Mouse (Mus musculus) hindbrain, postnatal 0 days (tissue): Measurements from ENCODE around the gene Bicc1. TPM values are rescaled to one million over a fixed set of nuclear protein-coding genes. Genes with fewer than 3 reads are reported as not detected.

Source experiments
- ATAC-seq: fragments of 200-750 bp; cut with Nextera tagmentation; 2 replicates; pipeline ENCODE4 v1.8.0; 2017; ENCODE audit warnings: mild to moderate bottlenecking, moderate TSS enrichment, moderate library complexity
- DNase-seq: peaks from one replicate; pipeline ENCODE4 v3.0.0-alpha.2; 2015; ENCODE audit warnings: low spot score
- H3K27ac ChIP-seq: fragments of 300-500 bp; sonication (generic); 2 replicates; pipeline ENCODE4 v1.5.1; 2014; ENCODE audit warnings: mild to moderate bottlenecking
- H3K27me3 ChIP-seq: fragments of 300-500 bp; sonication (generic); 2 replicates; pipeline ENCODE4 v1.6.1; 2014; ENCODE audit warnings: low read length, mixed read lengths; ENCODE audit not compliant: insufficient read depth
- H3K36me3 ChIP-seq: fragments of 300-500 bp; sonication (generic); 2 replicates; pipeline ENCODE4 v1.6.1; 2014; ENCODE audit warnings: low read length, mixed read lengths; ENCODE audit not compliant: insufficient read depth
- H3K4me1 ChIP-seq: fragments of 300-500 bp; sonication (generic); 2 replicates; pipeline ENCODE4 v1.6.1; 2014; ENCODE audit warnings: antibody characterized with exemption, low read length, mixed read lengths; ENCODE audit not compliant: insufficient read depth
- H3K4me2 ChIP-seq: fragments of 300-500 bp; sonication (generic); 2 replicates; pipeline ENCODE4 v1.6.1; 2014; ENCODE audit warnings: low read depth, mild to moderate bottlenecking, low read length, moderate library complexity, mixed read lengths
- H3K4me3 ChIP-seq: fragments of 300-500 bp; sonication (generic); 2 replicates; pipeline ENCODE4 v1.5.1; 2014; ENCODE audit warnings: low read length
- H3K9ac ChIP-seq: fragments of 300-500 bp; sonication (generic); replicated peaks from 2 replicates; pipeline ENCODE4 v1.6.1; 2014; ENCODE audit warnings: mild to moderate bottlenecking, low read length, moderate library complexity, mixed read lengths
- H3K9me3 ChIP-seq: fragments of 300-500 bp; sonication (generic); 2 replicates; pipeline ENCODE4 v1.6.1; 2016; ENCODE audit warnings: low read length, mixed read lengths
- CTCF ChIP-seq: IDR thresholded peaks from 2 replicates; pipeline ENCODE4 v1.5.1; 2016; ENCODE audit warnings: antibody characterized with exemption, control low read depth, low read depth
- WGBS: fragments of 180-500 bp; shearing (Covaris S2); extraction: QIAGEN DNeasy Blood & Tissue Kit; methylation state at CpG from one replicate; pipeline ENCODE4 v1.1.7; 2014; 5-methylcytosine and 5-hydroxymethylcytosine counted together
- polyA plus RNA-seq: library from polyadenylated mRNA; unstranded; fragments of >200 nt; fragmentation: Nextera tagmentation; extraction: Ambion mirVana; gene quantifications from 2 replicates; pipeline ENCODE4 v1.2.1, GENCODE M21; 2015
- total RNA-seq: library from RNA; depleted of rRNA; stranded (reverse); fragments of >200 nt; gene quantifications from 2 replicates; pipeline ENCODE4 v1.2.3, GENCODE M21; 2014

Gene Bicc1
- total and polyA plus RNA-seq, 2 experiments from 2014 or later: 5.1 to 6.5 TPM

GRCm38 (mm10) chr10:71009771-71010496 lies 149.6 kb downstream of the Bicc1 start:
- no peaks in the 10 kb centered on the region for H3K36me3 ChIP-seq
- 82% methylated on average over 19 of the region's 19 CpGs for WGBS
- no peak for TF ChIP-seq CTCF
- H3K4me3 ChIP-seq: no peak overlapping the region
- no peak overlapping the region for H3K9ac ChIP-seq
- H3K27me3 ChIP-seq: no peaks in the 10 kb centered on the region
- DNase-seq (no peak), ATAC-seq (no peak)
- no peak overlapping the region for H3K4me2 ChIP-seq
- H3K4me1 ChIP-seq: no peaks in the 10 kb centered on the region
- H3K9me3 ChIP-seq: no peaks in the 10 kb centered on the region
- no peak overlapping the region for H3K27ac ChIP-seq

GRCm38 (mm10) chr10:71008721-71009120 lies 150.8 kb downstream of the Bicc1 start:
- H3K9ac ChIP-seq: no peak overlapping the region
- no peaks in the 10 kb centered on the region for H3K4me1 ChIP-seq
- no peak overlapping the region for H3K27ac ChIP-seq
- no peaks in the 10 kb centered on the region for H3K9me3 ChIP-seq
- WGBS: 96% methylated on average over 11 of the region's 11 CpGs
- no peaks in the 10 kb centered on the region for H3K27me3 ChIP-seq
- H3K4me2 ChIP-seq: no peak overlapping the region
- ATAC-seq: no peak
- no peak overlapping the region for H3K4me3 ChIP-seq
- H3K36me3 ChIP-seq: no peaks in the 10 kb centered on the region
- no peak for DNase-seq
- TF ChIP-seq CTCF: no peak

DNA sequence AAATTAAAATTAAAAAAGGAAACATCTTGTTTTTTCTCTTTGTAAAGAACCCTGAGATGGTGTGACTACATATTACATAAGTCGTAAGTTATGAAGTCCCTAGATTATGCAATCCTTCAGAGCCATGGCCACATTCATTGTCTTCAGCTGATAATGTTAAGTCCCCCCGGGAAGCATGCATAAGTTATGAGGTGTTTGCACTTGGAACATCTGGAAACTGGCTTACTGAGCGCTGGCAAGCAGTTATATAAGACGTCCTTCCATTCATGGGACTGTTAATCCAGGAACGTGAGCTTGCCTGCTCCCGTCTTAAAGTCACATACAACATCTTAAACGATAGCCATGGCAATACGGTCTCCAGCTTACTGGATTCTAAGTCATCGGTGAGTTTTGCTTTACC lies 151.5 kb downstream of the Bicc1 start:
- Histone ChIP-seq H3K27me3 (no peaks in the 10 kb centered on the region), H3K9me3 (no peaks in the 10 kb centered on the region), H3K4me1 (no peaks in the 10 kb centered on the region), H3K4me3 (no peak overlapping the region), H3K4me2 (no peak overlapping the region), H3K27ac (no peak overlapping the region), H3K36me3 (no peaks in the 10 kb centered on the region), H3K9ac (no peak overlapping the region)
- WGBS: 75% methylated on average over 9 of the region's 9 CpGs
- no peak for TF ChIP-seq CTCF
- no peak for DNase-seq
- no peak for ATAC-seq

DNA sequence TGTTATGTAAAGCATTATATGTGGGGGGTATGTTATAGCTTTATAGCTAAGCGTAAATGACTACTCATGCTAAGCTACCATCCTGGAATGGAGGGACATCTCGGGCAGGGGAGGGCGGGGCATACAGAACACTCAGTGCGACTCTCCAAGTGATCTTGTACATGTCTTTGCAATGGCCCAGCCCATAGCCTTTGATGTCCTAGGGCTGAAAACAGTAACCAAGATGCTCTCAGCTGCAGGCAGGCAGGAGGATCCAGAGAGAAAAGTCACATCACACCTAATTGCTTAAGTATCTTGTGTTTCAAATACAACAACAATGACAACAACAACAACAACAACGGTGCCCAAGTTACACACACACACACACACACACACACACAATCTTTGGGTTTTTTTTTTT lies 152.0 kb downstream of the Bicc1 start:
- no peaks in the 10 kb centered on the region for H3K27me3 ChIP-seq
- no peak for ATAC-seq
- H3K4me2 ChIP-seq: no peak overlapping the region
- no peak for TF ChIP-seq CTCF
- H3K9ac ChIP-seq: no peak overlapping the region
- no peaks in the 10 kb centered on the region for H3K36me3 ChIP-seq
- no peaks in the 10 kb centered on the region for H3K4me1 ChIP-seq
- H3K4me3 ChIP-seq: no peak overlapping the region
- H3K27ac ChIP-seq: no peak overlapping the region
- WGBS: 92% methylated on average over 5 of the region's 5 CpGs
- DNase-seq: no peak
- no peaks in the 10 kb centered on the region for H3K9me3 ChIP-seq

GRCm38 (mm10) chr10:71007001-71007400 lies 152.5 kb downstream of the Bicc1 start:
- H3K4me1 ChIP-seq: no peaks in the 10 kb centered on the region
- WGBS: 88% methylated on average over 3 of the region's 3 CpGs

DNA sequence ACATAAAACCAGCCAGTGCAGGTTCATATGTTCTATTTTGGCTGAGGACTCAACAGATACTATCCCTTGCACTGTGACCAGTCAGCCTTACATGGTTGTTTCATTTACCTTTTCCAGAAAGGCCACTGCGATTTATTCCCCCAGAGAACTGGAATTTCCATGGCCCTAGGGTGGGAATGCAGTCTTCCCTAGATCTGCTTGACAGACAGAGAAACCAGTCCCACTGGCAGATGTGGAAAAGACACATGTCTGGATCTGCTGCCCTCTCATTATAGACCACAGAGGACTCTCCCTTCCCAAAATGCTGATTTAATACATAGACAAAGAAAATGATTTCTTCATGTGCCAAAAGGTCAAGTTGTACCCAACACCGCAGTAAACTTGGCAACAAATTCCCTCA lies 156.6 kb downstream of the Bicc1 start:
- Histone ChIP-seq H3K9me3 (no peaks in the 10 kb centered on the region), H3K36me3 (no peaks in the 10 kb centered on the region), H3K27me3 (no peaks in the 10 kb centered on the region), H3K4me2 (no peak overlapping the region), H3K27ac (no peak overlapping the region), H3K4me3 (no peak overlapping the region), H3K4me1 (no peaks in the 10 kb centered on the region), H3K9ac (no peak overlapping the region)
- ATAC-seq (no peak), DNase-seq (no peak)
- 92% methylated on average over 2 of the region's 2 CpGs for WGBS
- TF ChIP-seq CTCF: no peak

More at GRCm38 (mm10) chr10:71007001-71007400, 152.5 kb downstream of the Bicc1 start:
- ATAC-seq (no peak), DNase-seq (no peak)
- no peaks in the 10 kb centered on the region for H3K36me3 ChIP-seq
- H3K4me2 ChIP-seq: no peak overlapping the region
- no peak overlapping the region for H3K4me3 ChIP-seq
- H3K27ac ChIP-seq: no peak overlapping the region
- H3K9ac ChIP-seq: no peak overlapping the region
- no peak for TF ChIP-seq CTCF
- H3K9me3 ChIP-seq: no peaks in the 10 kb centered on the region
- H3K27me3 ChIP-seq: no peaks in the 10 kb centered on the region

DNA sequence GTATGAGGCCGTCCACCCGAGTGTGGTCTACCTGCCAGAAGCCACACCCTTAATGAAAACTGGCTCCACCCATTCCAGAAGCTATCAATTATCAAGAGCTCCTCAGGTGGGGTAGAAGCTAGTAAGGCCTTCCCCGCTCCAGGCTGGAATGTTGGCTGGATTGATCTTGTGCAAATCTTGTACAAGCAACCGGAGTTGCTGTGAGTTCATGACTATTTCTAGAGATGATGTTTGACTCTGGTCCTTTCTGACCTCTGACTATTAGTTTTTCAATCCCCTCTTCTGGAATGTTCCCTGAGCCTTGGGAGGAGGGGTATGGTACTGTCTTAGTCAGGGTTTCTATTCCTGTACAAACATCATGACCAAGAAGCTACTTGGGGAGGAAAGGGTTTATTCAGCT lies 157.3 kb downstream of the Bicc1 start:
- no peak for ATAC-seq
- H3K27ac ChIP-seq: no peak overlapping the region
- H3K9ac ChIP-seq: no peak overlapping the region
- no peaks in the 10 kb centered on the region for H3K36me3 ChIP-seq
- no peak for TF ChIP-seq CTCF
- H3K4me2 ChIP-seq: no peak overlapping the region
- WGBS: 95% methylated on average over 4 of the region's 4 CpGs
- no peak overlapping the region for H3K4me3 ChIP-seq
- H3K4me1 ChIP-seq: no peaks in the 10 kb centered on the region
- H3K9me3 ChIP-seq: no peaks in the 10 kb centered on the region
- no peak for DNase-seq
- H3K27me3 ChIP-seq: no peaks in the 10 kb centered on the region
